In the genomic region with DNA sequence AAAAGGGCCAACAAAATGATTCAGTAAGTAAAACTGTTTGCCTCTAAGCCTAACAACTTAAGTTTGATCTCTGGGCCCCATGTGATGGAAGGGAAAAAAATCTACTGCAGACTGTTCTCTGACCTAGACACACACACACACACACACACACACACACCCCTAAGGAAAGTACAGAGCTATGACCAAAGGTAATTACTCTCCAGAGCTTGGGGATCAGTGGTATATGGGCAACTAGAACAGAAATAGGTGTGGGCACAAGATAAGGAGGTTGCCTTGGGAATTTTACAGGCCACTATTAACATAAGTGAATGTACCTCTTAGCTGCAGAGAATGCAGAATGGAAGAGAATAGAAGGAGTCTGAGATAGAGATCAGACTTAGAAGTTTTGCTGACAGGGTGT, we compare ENCODE assay signal across 33 mouse cellular contexts. TPM values are rescaled to one million over a fixed set of nuclear protein-coding genes. Genes with fewer than 3 reads are reported as not detected.
"Had no signal": no experiment of that assay in that cellular context is flagged by ENCODE, and none has a peak within 500 bp of the region (broad histone marks: within the 10 kb centered on the region; RNA-seq: fewer than 3 reads in every experiment).

No protein-coding gene starts in this region.

- ATAC-seq: forebrain, embryonic 15.5 days; hindbrain, postnatal 0 days; liver, embryonic 12.5 days had no signal

- H3K9ac ChIP-seq: forebrain, embryonic 15.5 days; heart, embryonic 12.5 days; hindbrain, embryonic 13.5 days; hindbrain, embryonic 15.5 days; limb, embryonic 13.5 days; limb, embryonic 15.5 days; liver, embryonic 12.5 days; liver, embryonic 14.5 days had no signal

- H3K27me3 ChIP-seq: forebrain, embryonic 15.5 days; heart, embryonic 12.5 days; hindbrain, embryonic 13.5 days; hindbrain, embryonic 15.5 days; limb, embryonic 13.5 days; limb, embryonic 15.5 days; liver, embryonic 12.5 days had no signal

- H3K4me2 ChIP-seq: forebrain, embryonic 15.5 days; heart, embryonic 12.5 days; hindbrain, embryonic 13.5 days; hindbrain, embryonic 15.5 days; limb, embryonic 13.5 days; limb, embryonic 15.5 days; liver, embryonic 12.5 days had no signal

- DNase-seq: gastrocnemius, postnatal 10 days; gastrocnemius, postnatal 25 days; heart, adult 11 months; heart, postnatal 14 days; heart, postnatal 36 days; kidney, adult 18-20 months; kidney, adult 8-10 months; kidney, postnatal 10 days; kidney, postnatal 25 days; kidney, postnatal 4 days; layer of hippocampus, adult 9-11 months; layer of hippocampus, postnatal 36 days; left cerebral cortex, postnatal 4 days had no signal

- H3K4me3 ChIP-seq: forebrain, embryonic 15.5 days; heart, embryonic 10.5 days; heart, embryonic 12.5 days; hindbrain, embryonic 13.5 days; hindbrain, embryonic 15.5 days; layer of hippocampus, adult 2 months; limb, embryonic 13.5 days; limb, embryonic 15.5 days; liver, embryonic 12.5 days had no signal

- H3K9me3 ChIP-seq: forebrain, embryonic 15.5 days; heart, embryonic 10.5 days; heart, embryonic 12.5 days; hindbrain, embryonic 13.5 days; hindbrain, embryonic 15.5 days; limb, embryonic 13.5 days; limb, embryonic 15.5 days; liver, embryonic 12.5 days had no signal

- H3K27ac ChIP-seq: forebrain, embryonic 15.5 days; heart, embryonic 10.5 days; hindbrain, embryonic 13.5 days; hindbrain, embryonic 15.5 days; hindbrain, postnatal 0 days; layer of hippocampus, adult 2 months; limb, embryonic 13.5 days; limb, embryonic 15.5 days; liver, embryonic 12.5 days; liver, embryonic 14.5 days had no signal

- H3K4me1 ChIP-seq: forebrain, embryonic 15.5 days; hindbrain, embryonic 13.5 days; hindbrain, embryonic 15.5 days; limb, embryonic 15.5 days; liver, embryonic 12.5 days had no signal

RNA-seq across cellular contexts. Expression of gene Clcn1, which starts 1.1 kb away (rescaled TPM):
- total RNA-seq: hematopoietic stem cell, adult 5-6 weeks had no signal
- polyA plus RNA-seq: liver, embryonic 12.5 days had no signal

RNA-seq across cellular contexts. Expression of gene Tmem139, which starts 25.8 kb away (rescaled TPM):
- total RNA-seq: gastrocnemius, postnatal 10 days; gastrocnemius, postnatal 25 days; gastrocnemius, postnatal 4 days; heart, postnatal 14 days; hematopoietic stem cell, adult 5-6 weeks; layer of hippocampus, adult 2 months; layer of hippocampus, postnatal 14 days; layer of hippocampus, postnatal 36 days; left cerebral cortex, adult 18-20 months; left cerebral cortex, adult 8-10 months; left cerebral cortex, postnatal 10 days; left cerebral cortex, postnatal 25 days; left cerebral cortex, postnatal 4 days had no signal
- polyA plus RNA-seq: frontal cortex, adult 2 months; liver, embryonic 12.5 days had no signal

RNA-seq across cellular contexts. Expression of gene Fam131b, which starts 36.9 kb away (rescaled TPM):
- total RNA-seq: hematopoietic stem cell, adult 5-6 weeks; liver, adult 2 months had no signal
- polyA plus RNA-seq: liver, adult 2 months; liver, embryonic 12.5 days had no signal
